Mouse (Mus musculus) C2C12 (cell line): ENCODE results near the gene Slc32a1. TPM values are rescaled to one million over a fixed set of nuclear protein-coding genes. Genes with fewer than 3 reads are reported as not detected.

Experiments used
- H3K27me3 ChIP-seq: one replicate; pipeline ENCODE4 v1.6.1; 2011; ENCODE audit not compliant: control insufficient read depth, insufficient read depth, insufficient read length
- H3K36me3 ChIP-seq: one replicate; pipeline ENCODE4 v1.6.1; 2011; ENCODE audit not compliant: control insufficient read depth, insufficient read depth
- H3K4me3 ChIP-seq: one replicate; pipeline ENCODE4 v1.5.1; 2011; ENCODE audit warnings: mild to moderate bottlenecking, control low read depth; ENCODE audit not compliant: poor library complexity, insufficient read depth, severe bottlenecking
- H3K79me2 ChIP-seq: one replicate; pipeline ENCODE4 v1.6.1; 2011; ENCODE audit not compliant: control insufficient read depth, insufficient read depth
- H3K79me3 ChIP-seq: one replicate; pipeline ENCODE4 v1.6.1; 2011; ENCODE audit warnings: low read depth, control low read depth
- H3ac ChIP-seq: one replicate; pipeline ENCODE3; 2011; ENCODE audit warnings: low read depth; ENCODE audit not compliant: control insufficient read depth, insufficient read length
- CEBPB ChIP-seq: IDR thresholded peaks from one replicate; pipeline ENCODE4 v1.6.1; 2011; ENCODE audit warnings: low read depth, mild to moderate bottlenecking, control low read depth, moderate library complexity
- CTCF ChIP-seq: IDR thresholded peaks from one replicate; pipeline ENCODE4 v1.5.1; 2011; ENCODE audit not compliant: control insufficient read depth, insufficient read depth, insufficient read length
- FOSL1 ChIP-seq: IDR thresholded peaks from one replicate; pipeline ENCODE4 v1.8.0; 2011; ENCODE audit warnings: mild to moderate bottlenecking, low read length; ENCODE audit not compliant: poor library complexity, insufficient read depth, severe bottlenecking
- MAX ChIP-seq: IDR thresholded peaks from one replicate; pipeline ENCODE4 v1.6.1; 2011; ENCODE audit warnings: mild to moderate bottlenecking, control low read depth
- MYOD1 ChIP-seq: IDR thresholded peaks from one replicate; pipeline ENCODE4 v1.6.1; 2011; ENCODE audit warnings: low read depth; ENCODE audit not compliant: control insufficient read depth, insufficient read length
- MYOG ChIP-seq: IDR thresholded peaks from one replicate; pipeline ENCODE4 v1.6.1; 2011; ENCODE audit not compliant: control insufficient read depth, insufficient read length; ENCODE audit errors: extremely low read depth
- USF1 ChIP-seq: IDR thresholded peaks from one replicate; pipeline ENCODE4 v1.6.1; 2011; ENCODE audit warnings: low read depth, mild to moderate bottlenecking, control low read depth, moderate library complexity
- polyA plus RNA-seq: library from polyadenylated mRNA; unstranded; fragments of >200 nt; fragmentation: generic; extraction: Trizol; gene quantifications from one replicate; pipeline ENCODE4 v1.2.1, GENCODE M21; 2012; ENCODE audit warnings: missing spikeins

Gene Slc32a1
- polyA plus RNA-seq, 1 experiment = 0.01 TPM

DNA sequence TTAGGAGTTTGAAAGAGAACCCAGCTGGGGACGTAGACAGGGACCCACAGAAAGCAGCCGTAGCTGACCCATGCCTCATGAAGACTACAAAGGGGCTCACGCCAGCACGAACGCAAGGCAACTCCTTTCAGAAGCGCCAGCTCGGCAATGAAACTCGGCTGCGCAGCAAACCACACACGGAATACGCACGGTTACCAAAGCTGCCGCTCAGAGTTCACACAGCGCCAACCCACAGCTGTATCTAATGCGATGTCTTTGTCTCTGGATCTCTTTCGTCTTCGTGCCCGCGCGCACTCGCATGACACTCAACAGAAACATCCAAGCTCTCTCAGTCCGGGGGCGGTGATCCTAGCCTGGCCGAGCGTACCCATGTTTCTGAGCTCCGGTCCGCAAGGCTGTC lies 886 bp upstream of the Slc32a1 start:
- Histone ChIP-seq H3K36me3 (no peaks in the 10 kb centered on the region), H3K79me3 (no peaks in the 10 kb centered on the region), H3K79me2 (no peaks in the 10 kb centered on the region), H3ac (no peak overlapping the region), H3K4me3 (no peak overlapping the region), H3K27me3 (peaks cover 80% of the 10 kb centered on the region)
- TF ChIP-seq MYOG (no peak), CTCF (no peak), MAX (no peak), USF1 (no peak), CEBPB (no peak), MYOD1 (no peak), FOSL1 (no peak)

DNA sequence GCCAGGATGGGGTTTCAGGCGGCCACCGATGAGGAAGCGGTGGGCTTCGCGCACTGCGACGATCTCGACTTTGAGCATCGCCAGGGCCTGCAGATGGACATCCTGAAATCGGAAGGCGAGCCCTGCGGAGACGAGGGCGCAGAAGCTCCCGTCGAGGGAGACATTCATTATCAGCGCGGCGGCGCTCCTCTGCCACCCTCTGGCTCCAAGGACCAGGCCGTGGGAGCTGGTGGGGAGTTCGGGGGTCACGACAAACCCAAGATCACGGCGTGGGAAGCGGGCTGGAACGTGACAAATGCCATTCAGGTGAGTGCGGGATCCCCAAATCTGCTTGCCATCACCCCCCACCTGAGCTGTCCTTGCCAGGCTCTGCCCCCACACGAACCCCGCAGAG lies 756 bp downstream of the Slc32a1 start:
- Histone ChIP-seq H3K27me3 (peaks cover 92% of the 10 kb centered on the region), H3K79me3 (no peaks in the 10 kb centered on the region), H3ac (no peak overlapping the region), H3K4me3 (no peak overlapping the region), H3K79me2 (no peaks in the 10 kb centered on the region), H3K36me3 (no peaks in the 10 kb centered on the region)
- TF ChIP-seq CEBPB (no peak), MYOG (no peak), USF1 (no peak), MAX (no peak), MYOD1 (no peak), FOSL1 (no peak), CTCF (no peak)

DNA sequence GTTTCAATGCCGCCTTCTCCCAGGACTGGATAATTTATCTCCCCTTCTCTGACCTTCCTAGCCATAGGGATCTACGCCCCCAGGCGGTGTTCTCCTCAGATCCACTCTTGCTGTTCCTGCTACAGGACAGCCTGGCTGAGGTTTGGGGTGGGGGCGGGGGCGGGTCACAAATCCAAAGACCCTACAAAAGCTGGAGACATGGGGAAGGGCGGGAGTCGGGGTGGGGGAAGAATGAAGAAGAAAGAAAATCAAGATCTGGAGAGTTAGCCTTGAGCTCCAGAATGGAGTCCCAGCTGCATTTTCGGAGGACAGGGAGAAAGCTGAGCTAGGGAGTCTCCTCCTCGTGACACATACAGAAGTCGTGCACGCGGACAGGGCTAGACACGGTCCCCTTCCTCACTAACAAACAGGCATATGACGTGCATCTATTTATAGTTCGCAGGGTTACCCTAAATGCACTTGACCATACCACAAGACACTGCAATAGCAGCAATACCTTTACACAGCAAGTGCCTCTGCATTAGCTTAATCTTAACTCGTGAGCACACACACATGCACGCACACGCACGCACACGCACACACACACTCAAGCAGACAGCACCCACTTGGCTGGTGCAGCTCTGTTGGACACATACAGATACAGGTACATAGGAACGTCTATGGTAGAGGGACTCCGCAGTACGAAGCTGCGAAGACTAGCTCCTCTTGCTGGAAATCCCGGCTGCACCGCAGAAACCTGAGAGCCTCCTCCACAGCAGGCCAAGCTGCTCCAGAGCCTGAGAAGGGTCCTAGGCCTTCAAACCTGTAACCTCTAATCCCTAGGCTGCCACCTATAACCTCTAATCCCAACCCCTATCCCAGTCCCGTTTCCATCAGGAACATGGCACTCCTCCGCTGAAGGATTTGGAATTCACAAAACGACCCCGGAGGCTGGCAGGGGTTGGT lies 1.4 kb downstream of the Slc32a1 start:
- Histone ChIP-seq H3K79me2 (no peaks in the 10 kb centered on the region), H3K36me3 (no peaks in the 10 kb centered on the region), H3K79me3 (no peaks in the 10 kb centered on the region), H3ac (no peak overlapping the region), H3K4me3 (no peak overlapping the region), H3K27me3 (peaks cover 94% of the 10 kb centered on the region)
- no peak for TF ChIP-seq MAX
- no peak for TF ChIP-seq CEBPB
- TF ChIP-seq MYOG = no peak
- TF ChIP-seq FOSL1 = no peak
- TF ChIP-seq MYOD1 = no peak
- TF ChIP-seq CTCF = no peak
- no peak for TF ChIP-seq USF1

DNA sequence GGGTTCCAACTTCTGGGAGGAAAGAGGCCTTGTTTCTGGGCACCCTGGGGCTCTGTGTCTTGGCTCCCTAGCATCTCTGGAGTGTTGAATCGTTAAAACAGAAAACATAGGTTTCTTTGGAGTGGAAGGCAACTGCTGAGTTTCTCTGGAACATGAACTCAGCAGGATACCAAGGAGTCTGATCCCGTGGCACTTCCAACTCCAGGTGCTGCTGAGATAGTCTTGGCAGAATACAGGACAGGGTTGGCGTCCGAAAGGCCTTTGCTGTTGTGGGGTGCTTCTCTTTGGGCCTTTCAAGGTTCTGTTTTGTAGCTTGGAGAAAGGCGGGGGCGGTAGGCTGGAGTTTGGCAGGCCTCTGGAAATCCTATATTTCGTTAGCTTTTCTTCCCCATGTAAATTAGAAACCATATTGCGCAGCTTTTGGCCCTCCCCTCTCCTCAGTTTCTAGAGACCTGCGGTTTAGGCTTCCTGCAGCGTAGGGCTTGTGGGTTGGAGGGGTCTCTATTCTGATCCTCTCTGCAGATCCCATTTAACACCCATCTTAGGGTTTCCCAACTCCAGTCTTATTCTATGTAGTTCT lies 2.2 kb downstream of the Slc32a1 start:
- no peak overlapping the region for H3ac ChIP-seq
- H3K36me3 ChIP-seq = no peaks in the 10 kb centered on the region

DNA sequence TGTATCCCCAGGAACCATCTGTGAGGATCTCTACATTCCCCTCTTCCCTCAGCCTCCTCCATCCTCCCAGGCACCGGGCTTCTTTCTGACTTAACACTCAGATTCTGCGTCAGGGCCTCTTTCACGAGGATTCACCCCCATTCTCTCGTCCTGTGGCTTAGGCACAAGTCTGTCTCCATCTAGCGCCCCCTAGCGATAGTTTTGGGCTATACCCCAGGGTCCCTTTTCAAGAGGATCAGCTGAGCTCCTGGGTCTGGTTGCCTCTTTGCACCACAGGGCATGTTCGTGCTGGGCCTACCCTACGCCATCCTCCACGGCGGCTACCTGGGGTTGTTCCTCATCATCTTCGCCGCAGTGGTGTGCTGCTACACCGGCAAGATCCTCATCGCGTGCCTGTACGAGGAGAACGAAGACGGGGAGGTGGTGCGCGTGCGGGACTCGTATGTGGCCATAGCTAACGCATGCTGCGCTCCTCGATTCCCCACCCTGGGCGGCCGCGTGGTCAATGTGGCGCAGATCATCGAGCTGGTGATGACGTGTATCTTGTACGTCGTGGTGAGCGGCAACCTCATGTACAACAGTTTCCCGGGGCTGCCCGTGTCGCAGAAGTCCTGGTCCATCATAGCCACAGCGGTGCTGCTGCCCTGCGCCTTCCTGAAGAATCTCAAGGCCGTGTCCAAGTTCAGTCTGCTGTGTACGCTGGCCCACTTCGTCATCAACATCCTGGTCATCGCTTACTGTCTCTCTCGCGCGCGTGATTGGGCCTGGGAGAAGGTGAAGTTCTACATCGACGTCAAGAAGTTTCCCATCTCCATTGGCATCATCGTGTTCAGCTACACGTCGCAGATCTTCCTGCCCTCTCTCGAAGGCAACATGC lies 3.2 kb downstream of the Slc32a1 start:
- no peaks in the 10 kb centered on the region for H3K79me3 ChIP-seq
- H3ac ChIP-seq = no peak overlapping the region
- TF ChIP-seq CTCF (no peak), MAX (no peak), USF1 (no peak), CEBPB (no peak), MYOD1 (no peak), FOSL1 (no peak), MYOG (no peak)
- no peaks in the 10 kb centered on the region for H3K36me3 ChIP-seq
- H3K79me2 ChIP-seq = no peaks in the 10 kb centered on the region
- no peak overlapping the region for H3K4me3 ChIP-seq
- H3K27me3 ChIP-seq = peaks cover 90% of the 10 kb centered on the region

More for the DNA sequence above, 2.2 kb downstream of the Slc32a1 start:
- H3K27me3 ChIP-seq = peaks cover 92% of the 10 kb centered on the region
- H3K79me2 ChIP-seq = no peaks in the 10 kb centered on the region
- H3K4me3 ChIP-seq = no peak overlapping the region
- no peaks in the 10 kb centered on the region for H3K79me3 ChIP-seq
- TF ChIP-seq CTCF (no peak), FOSL1 (no peak), MYOG (no peak), MYOD1 (no peak), USF1 (no peak), CEBPB (no peak), MAX (no peak)
